Mouse (Mus musculus) heart, embryonic 16.5 days (tissue): ENCODE measurements around the gene Hist1h3b. TPM values are rescaled to one million over a fixed set of nuclear protein-coding genes. Genes with fewer than 3 reads are reported as not detected.
A peak's percentile ranks its signal among the peaks of the same experiment; 100 is the strongest.

Source experiments
- ATAC-seq: fragments of 200-750 bp; cut with Nextera tagmentation; replicated peaks from 2 replicates; pipeline ENCODE4 v1.8.0; 2017; ENCODE audit warnings: moderate number of reproducible peaks; ENCODE audit not compliant: insufficient read depth, low FRiP score; ENCODE audit errors: extremely low read depth
- H3K27ac ChIP-seq: fragments of 300-500 bp; sonication (generic); 2 replicates; pipeline ENCODE4 v1.5.1; 2014; ENCODE audit warnings: mild to moderate bottlenecking, low read length, control low read depth, moderate library complexity
- H3K27me3 ChIP-seq: fragments of 300-500 bp; sonication (generic); 2 replicates; pipeline ENCODE4 v1.6.1; 2014; ENCODE audit warnings: low read length, mixed read lengths; ENCODE audit not compliant: control insufficient read depth, insufficient read depth
- H3K36me3 ChIP-seq: fragments of 300-500 bp; sonication (generic); 2 replicates; pipeline ENCODE4 v1.6.1; 2014; ENCODE audit not compliant: control insufficient read depth, insufficient read depth
- H3K4me1 ChIP-seq: fragments of 300-500 bp; sonication (generic); 2 replicates; pipeline ENCODE4 v1.6.1; 2014; ENCODE audit warnings: low read length, mixed read lengths; ENCODE audit not compliant: control insufficient read depth, insufficient read depth
- H3K4me2 ChIP-seq: fragments of 300-500 bp; sonication (generic); 2 replicates; pipeline ENCODE4 v1.6.1; 2014; ENCODE audit warnings: low read depth, mild to moderate bottlenecking, control low read depth, low read length
- H3K4me3 ChIP-seq: fragments of 300-500 bp; sonication (generic); 2 replicates; pipeline ENCODE4 v1.5.1; 2014; ENCODE audit warnings: mild to moderate bottlenecking, control low read depth, low read length
- H3K9ac ChIP-seq: fragments of 300-500 bp; sonication (generic); 2 replicates; pipeline ENCODE4 v1.6.1; 2014; ENCODE audit warnings: low read length, control low read depth
- H3K9me3 ChIP-seq: fragments of 300-500 bp; sonication (generic); replicated peaks from 2 replicates; pipeline ENCODE4 v1.6.1; 2016; ENCODE audit warnings: low read length; ENCODE audit not compliant: control insufficient read depth
- WGBS: fragments of 180-500 bp; shearing (Covaris S2); extraction: QIAGEN DNeasy Blood & Tissue Kit; methylation state at CpG from one replicate; pipeline ENCODE4 v1.1.7; 2014; 5-methylcytosine and 5-hydroxymethylcytosine counted together
- polyA plus RNA-seq: library from polyadenylated mRNA; unstranded; fragments of >200 nt; fragmentation: Nextera tagmentation; extraction: Ambion mirVana; gene quantifications from 2 replicates; pipeline ENCODE4 v1.2.1, GENCODE M21; 2015

Hist1h3b gene
- polyA plus RNA-seq, 1 experiment from 2014 or later, result 3.2 TPM

GRCm38 (mm10) chr13:23732156-23732804 lies 19.8 kb upstream of the Hist1h3b start:
- Histone ChIP-seq H3K36me3 (no peaks in the 10 kb centered on the region), H3K27me3 (no peaks in the 10 kb centered on the region), H3K4me2 (no peak overlapping the region), H3K9me3 (no peaks in the 10 kb centered on the region), H3K9ac (no peak overlapping the region), H3K4me3 (no peak overlapping the region), H3K4me1 (no peaks in the 10 kb centered on the region), H3K27ac (no peak overlapping the region)
- no peak for ATAC-seq
- WGBS, result 22% methylated on average over 8 of the region's 8 CpGs

- WGBS, result 90% methylated on average over 5 of the region's 5 CpGs
- Histone ChIP-seq H3K4me2 (no peak overlapping the region), H3K27me3 (no peaks in the 10 kb centered on the region), H3K27ac (no peak overlapping the region), H3K9me3 (no peaks in the 10 kb centered on the region), H3K4me3 (no peak overlapping the region), H3K9ac (no peak overlapping the region), H3K4me1 (peaks cover 15% of the 10 kb centered on the region), H3K36me3 (no peaks in the 10 kb centered on the region)
- ATAC-seq, result no peak
These were observed 15.0 kb upstream of the Hist1h3b start for GRCm38 (mm10) chr13:23737091-23737490.

GRCm38 (mm10) chr13:23738041-23738440 lies 14.0 kb upstream of the Hist1h3b start:
- H3K4me3 ChIP-seq, result peak overlapping the region; percentile 74
- no peaks in the 10 kb centered on the region for H3K27me3 ChIP-seq
- 26% methylated on average over 4 of the region's 4 CpGs for whole genome bisulfite sequencing
- H3K9me3 ChIP-seq, result no peaks in the 10 kb centered on the region
- H3K4me1 ChIP-seq, result peaks cover 16% of the 10 kb centered on the region
- peak overlapping the region; percentile 68 for H3K9ac ChIP-seq
- no peaks in the 10 kb centered on the region for H3K36me3 ChIP-seq
- peak overlapping the region; percentile 99 for H3K27ac ChIP-seq
- ATAC-seq, result no peak
- peak overlapping the region; percentile 95 for H3K4me2 ChIP-seq

GRCm38 (mm10) chr13:23738677-23739068 lies 13.4 kb upstream of the Hist1h3b start, which contains the start of gene Hist1h1c:
TSS of gene Hist1h1c (plus strand) at chr13:23738808.
- H3K9ac ChIP-seq, result peak within 1 kb of the TSS; percentile 92
- under 1% methylated on average over 29 of the region's 38 CpGs for WGBS

GRCm38 (mm10) chr13:23739069-23739921 lies 12.8 kb upstream of the Hist1h3b start:
- 0% methylated on average over 39 of the region's 39 CpGs for WGBS
- H3K9ac ChIP-seq, result peak overlapping the region; percentile 92
- H3K4me1 ChIP-seq, result peaks cover 18% of the 10 kb centered on the region
- no peaks in the 10 kb centered on the region for H3K36me3 ChIP-seq
- H3K27ac ChIP-seq, result peak overlapping the region; percentile 99
- no peaks in the 10 kb centered on the region for H3K9me3 ChIP-seq
- H3K4me3 ChIP-seq, result peak overlapping the region; percentile 74
- no peaks in the 10 kb centered on the region for H3K27me3 ChIP-seq
- peak; percentile 90 for ATAC-seq
- peak overlapping the region; percentile 95 for H3K4me2 ChIP-seq

More at GRCm38 (mm10) chr13:23738677-23739068, 13.4 kb upstream of the Hist1h3b start, which contains the start of gene Hist1h1c:
- Histone ChIP-seq H3K27ac (peak within 1 kb of the TSS; percentile 99), H3K4me2 (peak within 1 kb of the TSS; percentile 95), H3K4me1 (peaks cover 16% of the 10 kb centered on the region), H3K36me3 (no peaks in the 10 kb centered on the region), H3K27me3 (no peaks in the 10 kb centered on the region), H3K9me3 (no peaks in the 10 kb centered on the region), H3K4me3 (peak within 1 kb of the TSS; percentile 74)
- ATAC-seq, result peak; percentile 87

GRCm38 (mm10) chr13:23739922-23740252 lies 12.2 kb upstream of the Hist1h3b start:
- ATAC-seq, result peak; percentile 4; the same call in 1 of the 2 replicates
- 2% methylated on average over 14 of the region's 14 CpGs for WGBS
- H3K4me2 ChIP-seq, result peak overlapping the region; percentile 95
- H3K4me3 ChIP-seq, result peak overlapping the region; percentile 74
- no peaks in the 10 kb centered on the region for H3K27me3 ChIP-seq
- H3K9ac ChIP-seq, result peak overlapping the region; percentile 92
- no peaks in the 10 kb centered on the region for H3K9me3 ChIP-seq
- H3K36me3 ChIP-seq, result no peaks in the 10 kb centered on the region
- H3K27ac ChIP-seq, result peak overlapping the region; percentile 99
- peaks cover 18% of the 10 kb centered on the region for H3K4me1 ChIP-seq

- 28% methylated on average over 13 of the region's 13 CpGs for WGBS
These were observed 11.7 kb upstream of the Hist1h3b start for GRCm38 (mm10) chr13:23740256-23740840.

GRCm38 (mm10) chr13:23740910-23741309 lies 11.2 kb upstream of the Hist1h3b start:
- Histone ChIP-seq H3K36me3 (no peaks in the 10 kb centered on the region), H3K4me3 (no peak overlapping the region), H3K4me2 (peak overlapping the region; percentile 95), H3K9ac (no peak overlapping the region), H3K4me1 (peaks cover 18% of the 10 kb centered on the region), H3K9me3 (no peaks in the 10 kb centered on the region), H3K27ac (peak overlapping the region; percentile 39), H3K27me3 (no peaks in the 10 kb centered on the region)
- ATAC-seq, result no peak
- WGBS, result 54% methylated on average over 5 of the region's 5 CpGs

More at GRCm38 (mm10) chr13:23740256-23740840, 11.7 kb upstream of the Hist1h3b start:
- no peak for ATAC-seq
- Histone ChIP-seq H3K4me3 (peak overlapping the region; percentile 74), H3K9ac (peak overlapping the region; percentile 92), H3K36me3 (no peaks in the 10 kb centered on the region), H3K27me3 (no peaks in the 10 kb centered on the region), H3K4me2 (peak overlapping the region; percentile 95), H3K9me3 (no peaks in the 10 kb centered on the region), H3K4me1 (peaks cover 18% of the 10 kb centered on the region), H3K27ac (peak overlapping the region; percentile 99)
